Mouse (Mus musculus): ENCODE measurements at regions not wholly inside any gene's neighbourhood (a gene's known extent, or its start where the extent isn't known, plus 50 kb on each side); places are given as distances from the start of the nearest gene placed in this dataset.
"Not testable (repeated sequence)": the region's sequence is repeated elsewhere in the genome, so short reads cannot be mapped to it uniquely, and the experiment has no call there.

DNA sequence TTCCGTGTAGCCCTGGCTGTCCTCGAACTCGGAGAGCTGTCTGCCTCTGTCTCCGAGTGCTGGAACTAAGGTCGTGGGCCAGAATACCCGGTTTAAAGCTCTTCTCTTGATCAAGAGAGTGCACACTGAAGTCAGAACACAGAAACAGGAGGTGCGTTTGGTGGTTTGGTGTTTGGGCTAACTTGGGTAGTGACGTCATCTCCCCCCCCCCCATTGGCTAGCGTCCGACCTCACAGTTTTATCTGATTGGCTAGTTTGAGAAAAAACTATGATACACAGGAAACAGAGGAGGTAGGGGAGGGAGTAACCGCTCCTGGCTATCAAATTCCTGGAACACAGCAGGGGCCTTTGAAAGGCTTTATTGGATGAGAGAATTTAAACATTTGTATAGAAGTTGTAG, 60.2 kb upstream of the Pim1 start:
- no peak for DNase-seq (ENCODE audit: low spot score)

DNA sequence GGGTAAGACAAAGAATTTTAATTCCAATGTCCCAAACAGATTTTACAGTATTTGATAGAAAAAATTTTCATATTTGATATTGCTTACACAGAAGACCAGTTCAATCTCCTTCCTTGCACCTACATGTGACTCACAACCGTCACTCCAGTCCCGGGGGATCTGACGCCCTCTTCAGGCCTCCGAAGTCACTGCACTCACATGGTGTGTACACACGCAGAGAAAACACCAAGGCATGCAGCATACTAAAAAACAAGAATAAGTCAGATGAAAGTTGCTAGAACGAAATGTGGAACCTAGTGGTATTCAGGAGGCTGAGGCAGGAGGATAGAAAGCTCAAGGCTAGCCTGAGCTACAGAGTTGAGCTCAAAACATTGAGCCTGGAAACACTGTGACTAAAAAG, 59.7 kb upstream of the Pim1 start:
- no peak for DNase-seq (ENCODE audit: low spot score)

- no peak for DNase-seq (ENCODE audit: low spot score)
Measured at GRCm38 (mm10) chr17:29431553-29432297, 58.8 kb upstream of the Pim1 start.

DNA sequence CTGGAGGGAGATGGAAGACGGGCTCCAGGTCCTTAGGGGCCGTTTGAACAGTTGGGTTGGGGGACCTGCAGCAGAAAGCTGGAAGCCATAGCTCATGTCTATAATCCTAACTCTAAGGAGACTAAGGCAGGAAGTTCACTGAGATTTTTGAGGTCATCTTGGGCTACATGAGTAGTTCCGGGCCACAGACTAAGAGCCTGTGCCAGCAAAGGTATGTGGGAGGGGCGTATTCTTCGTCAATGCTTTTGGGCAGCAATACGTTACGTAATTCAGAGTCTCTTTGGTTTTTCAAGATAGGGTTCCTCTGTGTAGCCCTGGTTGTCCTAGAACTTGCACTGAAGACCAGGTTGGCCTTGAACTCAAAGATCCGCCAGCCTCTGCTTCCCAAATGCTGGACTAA, 57.9 kb upstream of the Pim1 start:
- DNase-seq (ENCODE audit: low spot score): no peak

GRCm38 (mm10) chr17:29433370-29433769, 57.2 kb upstream of the Pim1 start:
- no peak for DNase-seq (ENCODE audit: low spot score)

- no peak for DNase-seq (ENCODE audit: low spot score)
Measured at GRCm38 (mm10) chr17:29434074-29434944, 56.2 kb upstream of the Pim1 start.

DNA sequence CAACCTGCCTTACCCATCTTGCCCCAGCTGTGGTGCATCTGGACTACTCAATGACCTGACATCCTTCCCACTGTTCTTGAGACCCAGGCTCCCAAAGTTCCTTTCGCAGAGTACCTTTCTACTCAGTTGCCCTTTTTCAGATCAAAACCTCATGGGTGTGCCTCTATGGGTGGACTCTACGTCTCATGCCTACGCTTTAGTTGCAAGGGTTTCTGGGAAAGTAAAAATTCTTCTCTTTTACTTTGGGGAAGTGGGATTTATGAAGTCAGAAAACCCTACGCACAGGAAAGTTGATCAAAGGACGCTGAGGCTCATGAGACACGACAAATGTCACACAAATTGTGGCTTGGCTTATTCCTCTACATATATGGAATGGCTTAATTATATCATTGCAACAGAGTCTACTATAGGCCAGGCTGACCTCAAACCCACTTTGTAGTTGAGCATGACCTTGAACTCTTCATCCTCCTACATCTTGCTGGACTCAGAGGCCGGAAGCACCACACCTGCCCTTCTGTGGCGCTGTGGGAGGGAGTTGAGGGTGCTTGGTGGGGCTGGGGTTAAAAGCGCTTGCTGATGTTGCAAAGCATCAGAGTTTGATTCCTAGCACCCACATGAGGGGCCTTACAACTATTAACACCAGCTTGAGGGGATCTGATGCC, 55.1 kb upstream of the Pim1 start:
- DNase-seq (ENCODE audit: low spot score): no peak

GRCm38 (mm10) chr17:29436484-29436870, 54.1 kb upstream of the Pim1 start:
- DNase-seq (ENCODE audit: low spot score): not testable (repeated sequence)

- peak; percentile 53 for DNase-seq (ENCODE audit: low spot score)
Measured at GRCm38 (mm10) chr17:29436871-29437534, 53.5 kb upstream of the Pim1 start.

DNA sequence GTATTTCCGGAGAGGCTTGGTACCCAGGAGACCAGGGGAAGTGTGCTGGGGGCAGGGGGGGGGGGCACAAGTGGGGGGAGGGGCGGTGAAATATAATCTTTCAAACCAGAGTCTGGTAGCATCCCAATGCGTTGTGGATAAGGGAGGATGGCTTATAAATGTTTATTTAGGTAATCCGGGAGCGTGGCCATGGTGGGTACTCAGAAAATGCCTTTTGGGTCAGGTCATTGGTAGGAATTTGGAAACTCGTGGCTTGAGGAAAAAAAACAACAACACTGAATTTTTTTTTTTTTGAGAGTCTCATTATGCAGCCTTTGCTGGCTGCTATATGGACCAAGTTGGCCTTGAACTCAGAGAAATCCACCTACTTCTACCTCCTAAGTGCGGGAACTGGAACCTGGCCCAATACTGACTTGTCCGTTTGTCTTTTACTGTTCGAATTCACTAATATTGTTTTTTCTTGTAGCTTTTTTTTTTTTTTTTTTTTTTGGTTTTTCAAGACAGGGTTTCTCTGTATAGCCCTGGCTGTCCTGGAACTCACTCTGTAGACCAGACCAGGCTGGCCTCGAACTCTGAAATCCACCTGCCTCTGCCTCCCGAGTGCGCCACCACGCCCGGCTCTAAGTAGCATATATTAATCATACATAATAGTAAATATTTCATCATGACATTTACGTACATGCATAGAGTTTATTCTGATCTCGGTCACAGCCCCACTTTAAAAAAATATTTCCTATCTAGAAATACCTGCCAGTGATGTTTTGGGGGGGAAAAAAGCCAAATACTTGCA, 52.8 kb upstream of the Pim1 start:
- no peak for DNase-seq (ENCODE audit: low spot score)

DNA sequence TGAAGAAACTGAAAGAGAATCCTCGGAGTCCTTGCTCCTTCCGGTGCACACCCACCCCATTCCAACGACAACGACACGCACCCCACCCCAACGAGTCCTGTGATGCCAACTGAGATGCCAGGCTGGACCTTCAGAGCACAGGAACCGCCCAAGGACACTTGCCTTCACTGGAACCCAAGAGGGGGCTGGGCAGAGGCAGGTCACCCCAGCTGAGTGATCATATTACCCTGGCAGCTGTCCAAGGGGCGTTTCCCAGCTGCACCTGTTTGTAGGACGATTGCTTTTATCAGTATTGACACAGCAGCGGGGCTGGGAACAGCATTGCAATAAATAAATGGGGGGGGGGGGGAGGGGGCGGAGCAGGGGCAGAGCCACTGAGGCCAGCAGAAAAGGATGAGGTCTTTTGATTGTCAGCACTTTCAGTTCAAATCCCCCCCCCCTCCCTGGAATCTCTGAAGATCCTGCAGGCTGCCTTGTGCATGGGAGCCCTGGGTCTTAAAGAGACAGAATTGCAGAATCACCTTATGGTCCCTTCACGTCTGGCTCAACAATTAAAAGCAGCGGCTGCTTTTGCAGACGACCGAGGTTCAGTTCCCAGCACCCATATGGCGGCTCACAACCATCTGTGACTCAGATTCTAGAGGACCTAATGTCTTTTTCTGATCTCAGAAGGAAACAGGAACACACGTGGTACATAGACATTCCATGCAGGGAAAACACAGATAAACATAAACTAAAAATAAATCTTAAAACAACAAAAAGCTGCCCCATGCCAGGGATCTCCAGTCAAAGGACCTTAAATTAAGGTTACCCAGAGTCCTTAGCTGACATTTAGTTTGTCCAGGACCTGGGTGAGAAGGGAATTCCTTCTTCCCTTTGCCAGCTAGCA, 52.0 kb upstream of the Pim1 start:
- DNase-seq (ENCODE audit: low spot score): no peak

GRCm38 (mm10) chr17:29439992-29440391, 50.6 kb upstream of the Pim1 start:
- DNase-seq (ENCODE audit: low spot score): no peak

- DNase-seq (ENCODE audit: low spot score): no peak
Measured at GRCm38 (mm10) chr17:29440490-29440889, 50.1 kb upstream of the Pim1 start.
